10 mouse cellular contexts compared by ENCODE assay signal in the genomic region with DNA sequence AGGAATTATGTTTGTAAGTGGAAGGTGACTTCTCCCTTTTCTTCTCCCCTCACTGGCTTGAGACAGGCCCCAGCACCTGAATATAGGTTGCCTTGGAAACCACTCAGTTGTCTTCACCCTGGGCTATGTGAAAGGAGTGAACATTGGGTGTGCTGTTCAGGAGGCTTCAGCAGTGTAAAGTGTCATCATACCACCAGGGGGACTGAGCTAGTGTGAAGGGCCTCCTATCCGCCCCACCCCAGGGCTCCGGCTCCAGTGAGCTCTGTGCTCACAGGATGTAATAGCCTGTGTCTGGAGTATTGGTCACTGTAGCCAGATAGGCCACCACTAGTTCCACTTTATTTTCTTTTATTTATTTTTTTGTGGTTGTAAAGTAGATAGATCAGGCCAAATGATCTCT. TPM values are rescaled to one million over a fixed set of nuclear protein-coding genes. Genes with fewer than 3 reads are reported as not detected.
DNase-seq lines count a peak whose midpoint lies in the region; ATAC-seq and TF ChIP-seq lines count a peak whose summit lies in the region.
"Had no signal": no experiment of that assay in that cellular context is flagged by ENCODE, and none has a peak within 500 bp of the region (broad histone marks: within the 10 kb centered on the region; RNA-seq: fewer than 3 reads in every experiment).

No protein-coding gene starts in this region.

- H3K9me3 ChIP-seq in intestine, embryonic 16.5 days (ENCODE audit: control insufficient read depth, low read length) = no peaks in the 10 kb centered on the region
- no peaks in the 10 kb centered on the region for H3K9me3 ChIP-seq in forebrain, embryonic 13.5 days (replicated peaks)
- H3K9me3 ChIP-seq: liver, embryonic 15.5 days had no signal

- TF ChIP-seq CTCF in spleen, adult 2 months (IDR thresholded peaks at IDR 0.05; ENCODE audit: extremely low read depth, insufficient read depth, insufficient read length, insufficient replicate concordance) = 0 out of 2 replicates have a peak, but pooled peaks have one; percentile 0

- no peak overlapping the region for H3K4me3 ChIP-seq in spleen, adult 2 months (ENCODE audit: extremely low read depth, insufficient read depth, insufficient read length)
- no peak overlapping the region for H3K4me3 ChIP-seq in intestine, embryonic 16.5 days (ENCODE audit: low read length)
- no peak overlapping the region for H3K4me3 ChIP-seq in forebrain, embryonic 13.5 days
- H3K4me3 ChIP-seq: liver, embryonic 15.5 days had no signal

- H3K4me1 ChIP-seq in spleen, adult 2 months (ENCODE audit: control insufficient read depth, insufficient read depth, insufficient read length) = no peaks in the 10 kb centered on the region
- H3K4me1 ChIP-seq in intestine, embryonic 16.5 days (ENCODE audit: control insufficient read depth, insufficient read depth, low read length) = peaks cover 3% of the 10 kb centered on the region; the same call in 1 of the 2 replicates
- peaks cover 12% of the 10 kb centered on the region for H3K4me1 ChIP-seq in forebrain, embryonic 13.5 days

- peak; percentile 51 for DNase-seq in gastrocnemius, postnatal 14 days
- no peak for DNase-seq in gastrocnemius, postnatal 36 days
- no peak for DNase-seq in spleen, adult 2 months (ENCODE audit: low read depth in 1 of 2, low spot score in 2 of 2)
- no peak for DNase-seq in spleen, adult 18-20 months
- peak; percentile 46 for DNase-seq in thymus, postnatal 14 days
- no peak for DNase-seq in cerebellum, adult 11-12 months

- no peak for TF ChIP-seq POLR2A in spleen, adult 2 months (IDR thresholded peaks at IDR 0.05; ENCODE audit: low read depth, low read length)

- intact Hi-C loops in gastrocnemius, postnatal 14 days (cut with DNase I; ENCODE audit: low total_unique reads) = no loop called here
- intact Hi-C loops in gastrocnemius, postnatal 36 days (cut with DNase I) = no loop called here

- WGBS in spleen, adult 2 months = 55% methylated on average over 2 of the region's 2 CpGs
- WGBS in intestine, embryonic 16.5 days = 64% methylated on average over 2 of the region's 2 CpGs
- WGBS in forebrain, embryonic 13.5 days = 66% methylated on average over 2 of the region's 2 CpGs

- ATAC-seq in intestine, embryonic 16.5 days = peak; percentile 42; the same call in 1 of the 2 replicates
- no peak for ATAC-seq in forebrain, embryonic 13.5 days
- ATAC-seq: activated CD4-positive, CD25-positive, alpha-beta regulatory T cell, adult 4 months had no signal

- H3K4me2 ChIP-seq in intestine, embryonic 16.5 days (ENCODE audit: low read depth, low read length) = no peak overlapping the region
- no peak overlapping the region for H3K4me2 ChIP-seq in forebrain, embryonic 13.5 days
- H3K4me2 ChIP-seq: liver, embryonic 15.5 days had no signal

- no peak overlapping the region for H3K9ac ChIP-seq in intestine, embryonic 16.5 days (ENCODE audit: low read depth, low read length)
- H3K9ac ChIP-seq in forebrain, embryonic 13.5 days = no peak overlapping the region
- H3K9ac ChIP-seq: liver, embryonic 15.5 days had no signal

- no peaks in the 10 kb centered on the region for H3K27me3 ChIP-seq in spleen, adult 2 months (ENCODE audit: control insufficient read depth, insufficient read depth, low read length)
- no peaks in the 10 kb centered on the region for H3K27me3 ChIP-seq in intestine, embryonic 16.5 days (replicated peaks; ENCODE audit: control insufficient read depth, insufficient read depth, low read length)
- no peaks in the 10 kb centered on the region for H3K27me3 ChIP-seq in forebrain, embryonic 13.5 days

- H3K27ac ChIP-seq in spleen, adult 2 months (ENCODE audit: insufficient read depth, low read length) = no peak overlapping the region
- H3K27ac ChIP-seq in intestine, embryonic 16.5 days (ENCODE audit: low read length) = no peak overlapping the region
- no peak overlapping the region for H3K27ac ChIP-seq in forebrain, embryonic 13.5 days
- H3K27ac ChIP-seq: liver, embryonic 15.5 days had no signal

- H3K36me3 ChIP-seq in spleen, adult 2 months (ENCODE audit: control insufficient read depth, insufficient read depth, low read length) = no peaks in the 10 kb centered on the region
- H3K36me3 ChIP-seq in intestine, embryonic 16.5 days (ENCODE audit: control insufficient read depth, insufficient read depth, low read length) = no peaks in the 10 kb centered on the region
- no peaks in the 10 kb centered on the region for H3K36me3 ChIP-seq in forebrain, embryonic 13.5 days (ENCODE audit: poor library complexity, severe bottlenecking)
- H3K36me3 ChIP-seq: liver, embryonic 15.5 days had no signal

RNA-seq across cellular contexts. Expression of a gene that starts 54.3 kb away (rescaled TPM):
- 1 to 10 TPM; 3.3 to 6.0 TPM for total RNA-seq in gastrocnemius, postnatal 14 days (2021)
- total RNA-seq in gastrocnemius, postnatal 36 days (2021) = 1 to 10 TPM; 1.6 to 2.0 TPM
- polyA plus RNA-seq in spleen, adult 2 months (2012; rRNA removed) = 0.33 and 0.41 TPM in 2 replicates
- 3.8 and 4.1 TPM in 2 replicates for polyA plus RNA-seq in intestine, embryonic 16.5 days (2015; fragmentation: Nextera tagmentation; extraction: Ambion mirVana)
- 3.5 and 4.3 TPM in 2 replicates for polyA plus RNA-seq in forebrain, embryonic 13.5 days (2015; fragmentation: Nextera tagmentation; extraction: Ambion mirVana)
- polyA plus RNA-seq: activated CD4-positive, CD25-positive, alpha-beta regulatory T cell, adult 4 months had no signal

Comparison
In these comparisons a context has a peak if more than half of its experiments do, and no peak if none do; other contexts are left out.
1. DNase-seq: peak in gastrocnemius, postnatal 14 days (single experiment) and thymus, postnatal 14 days (single experiment); none in gastrocnemius, postnatal 36 days (0 of 2), spleen, adult 2 months (0 of 2), spleen, adult 18-20 months (0 of 2) and cerebellum, adult 11-12 months (single experiment).